Mouse (Mus musculus): ENCODE measurements at regions not wholly inside any gene's neighbourhood (a gene's known extent, or its start where the extent isn't known, plus 50 kb on each side); places are given as distances from the start of the nearest gene placed in this dataset.

GRCm38 (mm10) chr3:8310379-8311128 lies 1299.3 kb downstream of the Zfp704 start:
- Histone ChIP-seq H3K36me3 (ENCODE audit: control insufficient read depth, insufficient read depth) (no peaks in the 10 kb centered on the region), H3K4me2 (ENCODE audit: low read depth) (no peak overlapping the region), H3K27me3 (ENCODE audit: control insufficient read depth, insufficient read depth, insufficient read length) (no peaks in the 10 kb centered on the region)

GRCm38 (mm10) chr3:8307296-8307695 lies 1302.6 kb downstream of the Zfp704 start:
- peak overlapping the region; percentile 41 for H3K4me2 ChIP-seq (ENCODE audit: low read depth)
- H3K79me2 ChIP-seq (ENCODE audit: control insufficient read depth, insufficient read depth), result no peaks in the 10 kb centered on the region
- no peak overlapping the region for H3ac ChIP-seq (ENCODE audit: control insufficient read depth, insufficient read length)
- H3K27me3 ChIP-seq (ENCODE audit: control insufficient read depth, insufficient read depth, insufficient read length), result no peaks in the 10 kb centered on the region
- no peaks in the 10 kb centered on the region for H3K36me3 ChIP-seq (ENCODE audit: control insufficient read depth, insufficient read depth)
- H3K4me3 ChIP-seq, result no peak overlapping the region
- no peak for TF ChIP-seq TCF3 (IDR thresholded peaks at IDR 0.05; ENCODE audit: insufficient read length, low read depth)
- no peak for TF ChIP-seq MYOD1 (IDR thresholded peaks at IDR 0.05; ENCODE audit: control insufficient read depth in 1 of 3, insufficient read length in 2 of 3, low read depth in 2 of 3)
- TF ChIP-seq REST (IDR thresholded peaks at IDR 0.05; ENCODE audit: insufficient read depth, insufficient read length), result no peak
- TF ChIP-seq MYOG (IDR thresholded peaks at IDR 0.05; ENCODE audit: control insufficient read depth in 1 of 3, insufficient read depth in 1 of 3, insufficient read length in 2 of 3, low read depth in 2 of 3), result no peak
- TF ChIP-seq SRF (IDR thresholded peaks at IDR 0.05; ENCODE audit: control insufficient read depth, insufficient read length, low read depth), result no peak
- no peak for TF ChIP-seq E2F4 (IDR thresholded peaks at IDR 0.05; ENCODE audit: insufficient read depth)
- TF ChIP-seq MAX (IDR thresholded peaks at IDR 0.05; ENCODE audit: low read depth), result no peak
- TF ChIP-seq CEBPB (IDR thresholded peaks at IDR 0.05; ENCODE audit: insufficient read depth, poor library complexity, severe bottlenecking), result no peak
- no peak for TF ChIP-seq TCF12 (IDR thresholded peaks at IDR 0.05; ENCODE audit: insufficient read depth, poor library complexity, severe bottlenecking)
- no peak for TF ChIP-seq POLR2A (IDR thresholded peaks at IDR 0.05; ENCODE audit: insufficient read length, low read depth)
- no peak for TF ChIP-seq USF1 (IDR thresholded peaks at IDR 0.05; ENCODE audit: low read depth)
- no peak for TF ChIP-seq POLR2AphosphoS2 (IDR thresholded peaks at IDR 0.05; ENCODE audit: insufficient read length, low read depth)

More at GRCm38 (mm10) chr3:8310379-8311128, 1299.3 kb downstream of the Zfp704 start:
- H3K4me3 ChIP-seq, result no peak overlapping the region
- H3K79me2 ChIP-seq (ENCODE audit: control insufficient read depth, insufficient read depth), result no peaks in the 10 kb centered on the region
- TF ChIP-seq USF1 (IDR thresholded peaks at IDR 0.05; ENCODE audit: low read depth), result no peak
- TF ChIP-seq MYOD1 (IDR thresholded peaks at IDR 0.05; ENCODE audit: control insufficient read depth in 1 of 3, insufficient read length in 2 of 3, low read depth in 2 of 3), result no peak
- no peak for TF ChIP-seq MYOG (IDR thresholded peaks at IDR 0.05; ENCODE audit: control insufficient read depth in 1 of 3, insufficient read depth in 1 of 3, insufficient read length in 2 of 3, low read depth in 2 of 3)
- TF ChIP-seq POLR2AphosphoS2 (IDR thresholded peaks at IDR 0.05; ENCODE audit: insufficient read length, low read depth), result no peak
- TF ChIP-seq TCF3 (IDR thresholded peaks at IDR 0.05; ENCODE audit: insufficient read length, low read depth), result no peak
- no peak for TF ChIP-seq TCF12 (IDR thresholded peaks at IDR 0.05; ENCODE audit: insufficient read depth, poor library complexity, severe bottlenecking)
- TF ChIP-seq CEBPB (IDR thresholded peaks at IDR 0.05; ENCODE audit: insufficient read depth, poor library complexity, severe bottlenecking), result no peak
- TF ChIP-seq E2F4 (IDR thresholded peaks at IDR 0.05; ENCODE audit: insufficient read depth), result no peak
- TF ChIP-seq REST (IDR thresholded peaks at IDR 0.05; ENCODE audit: insufficient read depth, insufficient read length), result no peak
- no peak for TF ChIP-seq MAX (IDR thresholded peaks at IDR 0.05; ENCODE audit: low read depth)
- TF ChIP-seq POLR2A (IDR thresholded peaks at IDR 0.05; ENCODE audit: insufficient read length, low read depth), result no peak
- no peak for TF ChIP-seq SRF (IDR thresholded peaks at IDR 0.05; ENCODE audit: control insufficient read depth, insufficient read length, low read depth)
- H3ac ChIP-seq (ENCODE audit: control insufficient read depth, insufficient read length), result no peak overlapping the region

GRCm38 (mm10) chr3:8304784-8305183 lies 1305.1 kb downstream of the Zfp704 start:
- TF ChIP-seq REST (IDR thresholded peaks at IDR 0.05; ENCODE audit: insufficient read depth, insufficient read length), result no peak
- TF ChIP-seq MYOG (IDR thresholded peaks at IDR 0.05; ENCODE audit: control insufficient read depth in 1 of 3, insufficient read depth in 1 of 3, insufficient read length in 2 of 3, low read depth in 2 of 3), result no peak
- TF ChIP-seq POLR2AphosphoS2 (IDR thresholded peaks at IDR 0.05; ENCODE audit: insufficient read length, low read depth), result no peak
- no peak for TF ChIP-seq USF1 (IDR thresholded peaks at IDR 0.05; ENCODE audit: low read depth)
- TF ChIP-seq E2F4 (IDR thresholded peaks at IDR 0.05; ENCODE audit: insufficient read depth), result no peak
- no peak for TF ChIP-seq CEBPB (IDR thresholded peaks at IDR 0.05; ENCODE audit: insufficient read depth, poor library complexity, severe bottlenecking)
- no peak for TF ChIP-seq MYOD1 (IDR thresholded peaks at IDR 0.05; ENCODE audit: control insufficient read depth in 1 of 3, insufficient read length in 2 of 3, low read depth in 2 of 3)
- TF ChIP-seq MAX (IDR thresholded peaks at IDR 0.05; ENCODE audit: low read depth), result no peak
- TF ChIP-seq POLR2A (IDR thresholded peaks at IDR 0.05; ENCODE audit: insufficient read length, low read depth), result no peak
- no peak for TF ChIP-seq TCF12 (IDR thresholded peaks at IDR 0.05; ENCODE audit: insufficient read depth, poor library complexity, severe bottlenecking)
- TF ChIP-seq TCF3 (IDR thresholded peaks at IDR 0.05; ENCODE audit: insufficient read length, low read depth), result no peak
- no peak for TF ChIP-seq SRF (IDR thresholded peaks at IDR 0.05; ENCODE audit: control insufficient read depth, insufficient read length, low read depth)
- no peak overlapping the region for H3ac ChIP-seq (ENCODE audit: control insufficient read depth, insufficient read length)

GRCm38 (mm10) chr3:8293036-8293435 lies 1316.8 kb downstream of the Zfp704 start:
- Histone ChIP-seq H3ac (ENCODE audit: control insufficient read depth, insufficient read length) (no peak overlapping the region), H3K79me2 (ENCODE audit: control insufficient read depth, insufficient read depth) (no peaks in the 10 kb centered on the region), H3K4me2 (ENCODE audit: low read depth) (no peak overlapping the region), H3K4me3 (no peak overlapping the region), H3K36me3 (ENCODE audit: control insufficient read depth, insufficient read depth) (no peaks in the 10 kb centered on the region), H3K27me3 (ENCODE audit: control insufficient read depth, insufficient read depth, insufficient read length) (no peaks in the 10 kb centered on the region)
- no peak for TF ChIP-seq CEBPB (IDR thresholded peaks at IDR 0.05; ENCODE audit: insufficient read depth, poor library complexity, severe bottlenecking)
- TF ChIP-seq SRF (IDR thresholded peaks at IDR 0.05; ENCODE audit: control insufficient read depth, insufficient read length, low read depth), result no peak
- no peak for TF ChIP-seq MAX (IDR thresholded peaks at IDR 0.05; ENCODE audit: low read depth)
- no peak for TF ChIP-seq E2F4 (IDR thresholded peaks at IDR 0.05; ENCODE audit: insufficient read depth)
- no peak for TF ChIP-seq TCF12 (IDR thresholded peaks at IDR 0.05; ENCODE audit: insufficient read depth, poor library complexity, severe bottlenecking)
- TF ChIP-seq POLR2A (IDR thresholded peaks at IDR 0.05; ENCODE audit: insufficient read length, low read depth), result no peak
- TF ChIP-seq TCF3 (IDR thresholded peaks at IDR 0.05; ENCODE audit: insufficient read length, low read depth), result no peak
- no peak for TF ChIP-seq USF1 (IDR thresholded peaks at IDR 0.05; ENCODE audit: low read depth)
- no peak for TF ChIP-seq MYOD1 (IDR thresholded peaks at IDR 0.05; ENCODE audit: control insufficient read depth in 1 of 3, insufficient read length in 2 of 3, low read depth in 2 of 3)
- no peak for TF ChIP-seq POLR2AphosphoS2 (IDR thresholded peaks at IDR 0.05; ENCODE audit: insufficient read length, low read depth)

More at GRCm38 (mm10) chr3:8304784-8305183, 1305.1 kb downstream of the Zfp704 start:
- Histone ChIP-seq H3K36me3 (ENCODE audit: control insufficient read depth, insufficient read depth) (no peaks in the 10 kb centered on the region), H3K27me3 (ENCODE audit: control insufficient read depth, insufficient read depth, insufficient read length) (no peaks in the 10 kb centered on the region), H3K79me2 (ENCODE audit: control insufficient read depth, insufficient read depth) (no peaks in the 10 kb centered on the region), H3K4me2 (ENCODE audit: low read depth) (no peak overlapping the region), H3K4me3 (no peak overlapping the region)

Measured in myocyte (in vitro differentiated cells).